Mouse (Mus musculus): ENCODE results near the gene Pnpla7.

DNA sequence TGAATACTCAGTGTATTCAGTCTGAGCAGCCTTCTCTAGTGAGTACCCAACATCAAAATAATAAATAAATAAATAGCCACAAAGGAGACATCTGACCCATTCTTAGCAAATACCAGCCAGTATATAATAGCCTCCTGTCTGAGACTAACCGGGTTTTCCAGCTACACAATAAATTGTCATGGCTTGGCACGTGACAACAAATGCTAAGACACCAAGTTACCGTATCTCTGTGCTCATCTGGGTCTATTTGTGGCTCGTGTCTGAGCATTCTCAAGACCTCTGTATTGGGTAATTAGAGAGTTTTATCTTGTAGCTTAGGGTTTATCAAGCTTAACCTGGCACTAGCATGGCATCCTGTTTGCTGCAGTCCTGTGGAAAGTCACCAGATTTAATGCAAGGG, 33.7 kb upstream of the Pnpla7 start:
- TF ChIP-seq CTCF (IDR thresholded peaks at IDR 0.05; ENCODE audit: borderline replicate concordance, extremely low read depth, insufficient read depth, insufficient read length) (no peak), POLR2A (IDR thresholded peaks at IDR 0.05; ENCODE audit: borderline replicate concordance, extremely low read depth, insufficient read depth, insufficient read length, poor library complexity, severe bottlenecking) (no peak)

All from brain, embryonic 14.5 days (tissue).